Mouse (Mus musculus): ENCODE data around the gene Polr1c.
A peak's percentile ranks its signal among the peaks of the same experiment; 100 is the strongest.

The Polr1c gene

DNA sequence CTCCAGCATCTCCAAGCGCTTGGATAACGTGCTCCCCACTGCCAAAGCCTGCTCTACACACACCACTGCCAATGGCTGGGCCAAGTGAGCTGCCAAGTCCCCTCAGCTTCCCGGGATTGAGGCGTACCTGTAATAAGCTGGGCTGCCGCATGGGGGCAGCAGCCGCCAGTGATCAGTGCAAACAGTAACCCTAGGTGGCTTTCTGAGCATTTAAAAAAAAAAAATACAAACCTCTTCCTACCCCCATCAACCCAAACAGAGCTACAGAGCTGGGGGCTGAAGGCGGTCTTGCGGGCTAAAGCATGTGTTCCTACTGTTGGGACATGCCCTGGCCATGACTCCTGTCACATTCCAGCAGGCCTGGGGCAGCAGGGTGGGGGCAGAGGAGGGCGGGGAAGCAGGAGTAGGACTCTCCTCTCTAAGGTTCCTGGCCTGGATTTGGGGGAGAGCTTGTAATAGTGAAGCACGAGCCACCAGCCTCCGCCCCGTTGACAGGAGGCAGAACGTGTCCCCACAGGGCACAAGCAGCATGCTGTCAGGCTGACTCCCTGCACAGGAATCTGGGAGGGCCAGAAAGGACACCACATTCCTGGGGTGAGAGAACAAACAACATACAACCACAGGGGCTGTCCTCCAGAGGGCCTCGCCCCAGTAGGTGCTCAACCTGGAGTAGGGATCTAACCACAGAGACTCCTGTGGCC is 18.2 kb upstream of the Polr1c start:
- DNase-seq (ENCODE audit: low spot score in 2 of 2): peak; percentile 88 to 92

DNA sequence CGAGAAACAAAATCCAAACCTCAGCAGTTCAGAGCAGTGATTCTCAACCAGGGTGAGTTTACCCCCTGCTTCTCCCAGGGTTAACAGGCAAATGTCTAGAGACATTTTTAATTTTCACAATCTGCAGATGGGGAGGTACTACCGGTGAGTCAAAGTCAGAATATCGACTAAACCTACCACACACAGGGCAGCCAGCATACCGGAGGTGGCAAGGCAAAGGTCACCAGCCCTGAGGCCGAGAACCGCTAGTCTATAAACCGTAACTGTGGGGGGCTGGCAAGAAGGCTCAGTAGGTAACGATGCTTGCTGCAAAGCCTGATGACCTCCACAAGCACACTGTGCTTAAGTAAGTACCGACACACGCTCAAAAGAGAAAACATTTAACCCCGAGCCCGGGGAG is 17.6 kb upstream of the Polr1c start:
- DNase-seq (ENCODE audit: low spot score in 2 of 2): no peak

- no peak for DNase-seq (ENCODE audit: low spot score in 2 of 2)
These were observed 14.4 kb upstream of the Polr1c start for GRCm38 (mm10) chr17:46262201-46262694.

- DNase-seq (ENCODE audit: low spot score in 2 of 2): peak in 1 of 2 experiments; percentile 21
These were observed 11.8 kb upstream of the Polr1c start for GRCm38 (mm10) chr17:46259675-46260074.

- peak in 1 of 2 experiments; percentile 33 for DNase-seq (ENCODE audit: low spot score in 2 of 2)
These were observed 10.6 kb upstream of the Polr1c start for GRCm38 (mm10) chr17:46258279-46259053.

DNA sequence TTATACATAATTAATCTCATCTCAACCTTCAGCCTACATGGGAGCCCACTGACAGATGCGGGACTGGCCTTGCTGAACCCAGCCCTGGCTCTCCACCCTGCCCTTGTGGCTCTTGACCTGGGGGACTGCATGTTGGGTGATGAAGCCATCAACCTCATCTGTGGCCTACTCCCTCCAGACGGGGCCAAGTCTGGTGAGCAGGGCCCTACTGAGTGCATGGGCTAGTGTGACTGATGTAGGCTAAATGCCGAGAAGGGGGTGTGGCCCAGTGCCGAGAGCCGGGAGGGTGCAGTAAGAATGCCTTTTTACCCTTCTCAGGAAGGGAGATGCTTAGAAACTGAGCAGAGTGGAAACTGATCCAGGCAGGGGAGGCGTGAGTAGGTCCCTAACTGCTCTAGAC is 7.3 kb upstream of the Polr1c start:
- DNase-seq (ENCODE audit: low spot score in 2 of 2): peak in 1 of 2 experiments; percentile 39

DNA sequence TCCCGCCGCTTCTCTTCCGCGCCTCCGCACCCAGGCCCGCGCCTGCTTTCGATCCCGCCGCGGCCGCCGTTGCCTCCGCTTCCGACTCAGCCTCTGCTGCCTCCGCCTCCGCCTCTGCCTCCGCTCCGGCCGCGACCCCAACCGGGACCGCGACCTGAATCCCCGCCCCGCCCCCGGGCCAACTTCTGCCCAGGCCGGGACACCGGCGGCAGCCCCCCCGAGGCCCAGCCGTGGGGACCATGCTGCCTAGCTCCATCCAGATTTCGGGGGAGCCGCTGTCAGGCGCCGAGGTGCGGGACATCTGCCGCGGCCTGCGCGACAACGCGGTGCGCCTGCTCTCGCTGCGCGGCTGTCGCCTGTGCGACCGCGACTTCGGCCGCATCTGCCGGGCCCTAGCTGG is 6.3 kb upstream of the Polr1c start:
- DNase-seq (ENCODE audit: low spot score in 2 of 2): peak; percentile 61 to 66

- DNase-seq (ENCODE audit: low spot score in 2 of 2): peak; percentile 96 to 97
These were observed 5.7 kb upstream of the Polr1c start, which contains the start of gene Lrrc73 for GRCm38 (mm10) chr17:46253452-46254084. Gene Lrrc73 (plus strand): TSS chr17:46253531.

DNA sequence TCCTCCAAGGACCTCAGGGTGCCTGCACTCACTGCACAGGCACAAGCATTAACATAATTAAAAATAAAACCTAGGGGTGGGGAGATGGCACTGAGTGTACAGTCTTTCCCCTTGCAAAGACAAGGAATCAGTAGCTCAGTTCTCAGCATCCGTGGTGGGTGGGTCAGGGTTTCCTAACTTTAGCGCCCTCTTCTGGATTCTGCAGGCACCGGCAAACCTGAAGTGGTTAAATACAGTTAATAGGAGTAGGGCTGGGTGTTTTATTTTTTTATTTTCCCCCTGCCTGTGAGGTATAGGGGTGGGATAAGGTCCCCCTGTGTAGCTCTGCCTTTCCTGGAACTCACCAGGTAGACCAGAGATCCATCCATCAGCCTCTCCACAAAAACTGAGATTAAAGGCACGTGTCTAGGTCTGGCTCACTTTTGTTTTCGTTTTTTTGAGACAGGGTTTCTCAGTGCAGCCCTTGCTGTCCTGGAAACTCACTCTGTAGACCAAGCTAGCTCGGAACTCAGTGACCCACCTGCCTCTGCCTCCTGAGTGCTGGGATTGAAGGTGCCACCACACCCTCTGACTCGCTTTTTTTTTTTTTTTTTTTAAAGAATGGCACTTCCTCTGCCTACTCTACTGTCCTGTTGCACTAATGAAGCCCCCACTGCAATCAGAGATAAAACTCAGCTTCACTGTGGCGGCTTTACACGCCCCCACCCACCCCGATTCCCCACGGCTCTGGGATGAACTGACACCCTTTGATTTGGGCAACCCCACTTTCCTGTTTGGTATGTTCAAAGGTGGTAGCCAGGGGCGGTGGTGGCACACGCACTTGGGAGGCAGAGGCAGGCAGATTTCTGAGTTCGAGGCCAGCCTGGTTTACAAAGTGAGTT is 5.0 kb upstream of the Polr1c start:
- peak in 1 of 2 experiments; percentile 67 for DNase-seq (ENCODE audit: low spot score in 2 of 2)

- peak in 1 of 2 experiments; percentile 34 for DNase-seq (ENCODE audit: low spot score in 2 of 2)
These were observed 3.3 kb upstream of the Polr1c start for GRCm38 (mm10) chr17:46251174-46251573.

- no peak for DNase-seq (ENCODE audit: low spot score in 2 of 2)
These were observed 302 bp upstream of the Polr1c start for GRCm38 (mm10) chr17:46248189-46248522.

DNA sequence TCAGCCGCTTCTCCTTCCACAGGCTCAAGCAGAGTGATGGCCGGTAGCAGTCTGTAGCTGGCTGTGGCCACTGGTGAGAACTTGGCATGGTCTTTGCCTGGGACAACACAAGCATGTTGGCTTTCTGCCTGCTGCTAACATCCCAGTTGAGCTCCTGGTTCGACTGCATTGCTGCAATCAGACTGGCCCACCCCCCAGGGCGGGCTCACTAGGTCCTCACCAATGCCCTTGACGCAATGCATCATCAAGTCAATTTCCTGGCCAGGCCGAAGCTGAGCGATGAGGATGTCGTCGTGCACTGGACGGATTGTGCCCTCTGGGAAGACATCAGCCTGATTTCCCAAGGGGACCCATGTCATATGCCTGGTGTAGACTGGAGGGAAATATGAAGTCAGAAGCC is 3.3 kb downstream of the Polr1c start:
- DNase-seq (ENCODE audit: low spot score in 2 of 2): peak in 1 of 2 experiments; percentile 48

- no peak for DNase-seq (ENCODE audit: low spot score in 2 of 2)
These were observed 4.2 kb downstream of the Polr1c start for GRCm38 (mm10) chr17:46243624-46244023.

- DNase-seq (ENCODE audit: low spot score in 2 of 2): peak in 1 of 2 experiments; percentile 26
These were observed 4.9 kb downstream of the Polr1c start for GRCm38 (mm10) chr17:46242993-46243392.

- peak in 1 of 2 experiments; percentile 23 for DNase-seq (ENCODE audit: low spot score in 2 of 2)
These were observed 5.6 kb downstream of the Polr1c start for GRCm38 (mm10) chr17:46242274-46242673.

DNA sequence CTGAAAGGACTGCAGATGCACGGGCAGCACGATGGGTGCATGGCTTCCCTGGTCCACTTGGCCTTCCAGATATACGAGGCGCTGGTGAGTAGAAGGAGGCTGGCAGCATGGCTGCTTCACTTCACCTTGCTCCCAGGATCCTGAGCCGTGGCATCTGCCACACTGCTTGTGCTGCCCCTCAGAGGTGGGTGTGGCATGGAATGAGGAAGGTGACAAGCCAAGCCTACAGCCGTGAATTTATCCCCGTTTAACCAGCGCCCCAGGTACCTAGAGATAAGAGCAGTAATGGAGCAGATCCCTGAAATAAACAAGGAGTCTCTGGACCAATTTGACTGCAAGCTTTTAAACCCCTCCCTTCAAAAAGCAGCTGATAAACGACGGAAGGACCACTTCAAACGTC is 6.4 kb downstream of the Polr1c start:
- DNase-seq (ENCODE audit: low spot score in 2 of 2): no peak

GRCm38 (mm10) chr17:46239516-46240114 is 8.2 kb downstream of the Polr1c start:
- DNase-seq (ENCODE audit: low spot score in 2 of 2): no peak

GRCm38 (mm10) chr17:46237480-46237879 is 10.4 kb downstream of the Polr1c start:
- no peak for DNase-seq (ENCODE audit: low spot score in 2 of 2)

DNA sequence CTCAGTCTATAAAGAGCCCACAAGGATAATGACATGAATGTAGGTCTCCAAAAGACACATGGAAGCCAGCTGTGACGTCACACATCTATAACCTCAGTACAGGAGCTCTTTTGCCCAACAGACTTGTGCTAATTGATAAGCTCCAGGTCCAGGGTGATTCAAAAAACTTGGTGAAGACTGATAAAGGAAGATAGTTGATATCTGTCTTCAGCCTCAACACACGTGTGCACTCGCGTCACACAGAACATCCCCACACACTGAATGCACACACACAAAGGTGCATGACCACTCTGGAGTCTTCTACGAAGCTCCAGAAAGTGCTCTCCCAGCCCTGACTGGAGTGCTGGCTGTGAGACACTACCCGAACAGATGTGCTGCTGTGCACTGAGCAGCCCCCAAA is 10.8 kb downstream of the Polr1c start:
- DNase-seq (ENCODE audit: low spot score in 2 of 2): no peak

- DNase-seq (ENCODE audit: low spot score in 2 of 2): no peak
These were observed 11.8 kb downstream of the Polr1c start for GRCm38 (mm10) chr17:46236067-46236466.

GRCm38 (mm10) chr17:46227576-46227975 is 20.3 kb downstream of the Polr1c start:
- DNase-seq (ENCODE audit: low spot score in 2 of 2): no peak
